Mouse (Mus musculus) ES-Bruce4 (cell line): ENCODE measurements around the gene Cnnm2.

Experiments used
- CTCF ChIP-seq: IDR thresholded peaks from one replicate; pipeline ENCODE4 v1.8.1; 2011; ENCODE audit warnings: low read depth, low read length
- EP300 ChIP-seq: IDR thresholded peaks from 2 replicates; pipeline ENCODE4 v1.6.1; 2011; ENCODE audit warnings: low read depth, low read length; ENCODE audit not compliant: insufficient read depth
- POLR2A ChIP-seq: IDR thresholded peaks from one replicate; pipeline ENCODE4 v1.8.1; 2011; ENCODE audit warnings: low read length; ENCODE audit not compliant: insufficient read depth

GRCm38 (mm10) chr19:46784502-46784901, 23.1 kb downstream of the Cnnm2 start:
- TF ChIP-seq CTCF (no peak), POLR2A (no peak), EP300 (no peak)
